Mouse (Mus musculus): ENCODE results near the gene BC049715. TPM values are rescaled to one million over a fixed set of nuclear protein-coding genes. Genes with fewer than 3 reads are reported as not detected.

Gene BC049715
- polyA plus RNA-seq, 1 experiment from 2014 or later = 1.4 TPM

DNA sequence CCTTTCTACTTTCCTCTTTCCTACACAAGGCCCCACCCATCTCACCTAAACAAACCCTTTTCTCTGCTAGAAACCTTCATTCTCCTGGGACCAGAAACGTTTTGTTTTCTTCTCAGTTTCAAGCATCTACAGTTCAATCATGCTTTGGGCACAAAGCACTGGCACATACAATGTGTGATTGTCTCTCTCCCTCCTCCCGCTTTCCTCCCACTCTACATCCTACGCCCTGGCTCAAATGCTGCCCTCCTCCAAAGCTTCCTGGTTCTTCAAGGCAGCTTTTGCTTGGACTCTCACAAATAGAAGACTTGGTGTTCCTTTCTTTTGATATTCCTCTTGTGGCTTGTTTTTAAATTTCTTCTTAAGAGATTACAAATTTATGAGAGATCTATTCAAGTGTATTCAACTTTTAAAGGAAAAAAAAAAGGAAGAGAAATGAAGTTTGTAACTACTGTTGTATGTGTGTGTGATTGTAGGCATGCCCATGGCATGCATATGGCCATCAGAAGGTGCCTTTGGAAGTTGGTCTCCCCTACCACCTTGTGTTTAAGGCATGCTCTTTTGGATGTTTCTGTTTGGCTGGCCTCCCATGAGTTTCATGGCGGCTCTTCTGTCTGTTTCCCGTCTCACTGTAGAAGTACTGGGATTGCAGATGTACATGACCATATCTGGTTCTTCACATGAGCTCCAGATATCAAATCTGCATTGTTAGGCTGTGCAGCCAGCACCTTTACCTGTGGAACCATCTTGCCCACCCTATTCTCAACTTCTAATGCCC lies 18.5 kb downstream of the BC049715 start:
- H3K9me3 ChIP-seq (replicated peaks) = no peaks in the 10 kb centered on the region
- no peaks in the 10 kb centered on the region for H3K27me3 ChIP-seq (ENCODE audit: low read depth, poor library complexity, severe bottlenecking)
- peaks cover 4% of the 10 kb centered on the region; the same call in 1 of the 2 replicates for H3K4me1 ChIP-seq
- no peaks in the 10 kb centered on the region for H3K36me3 ChIP-seq
- H3K4me3 ChIP-seq = no peak overlapping the region
- H3K27ac ChIP-seq = no peak overlapping the region
- no peak for DNase-seq (ENCODE audit: low spot score)
- 80% methylated on average over 5 of the region's 5 CpGs for WGBS

DNA sequence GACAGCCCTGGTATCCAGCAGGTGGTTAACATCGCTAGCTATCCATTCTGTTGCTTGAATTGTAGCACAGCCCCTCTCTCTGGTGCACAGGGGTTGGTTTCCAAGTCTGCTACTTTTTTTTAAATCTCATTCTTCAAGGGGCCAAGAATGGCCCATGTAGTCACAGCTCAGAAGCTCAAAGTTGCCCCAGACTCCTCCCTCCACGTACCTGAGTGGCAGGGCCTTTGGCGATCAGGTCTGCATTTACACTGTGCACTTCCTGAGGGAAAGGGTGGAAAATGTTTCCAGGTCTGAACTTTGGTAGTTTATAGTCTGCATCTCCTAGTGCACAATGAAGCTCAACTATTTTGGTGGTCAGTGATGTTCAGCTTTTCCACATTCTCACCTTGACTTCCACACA lies 19.8 kb downstream of the BC049715 start:
- no peak overlapping the region for H3K27ac ChIP-seq
- no peaks in the 10 kb centered on the region for H3K36me3 ChIP-seq
- no peaks in the 10 kb centered on the region for H3K9me3 ChIP-seq (replicated peaks)
- H3K27me3 ChIP-seq (ENCODE audit: low read depth, poor library complexity, severe bottlenecking) = no peaks in the 10 kb centered on the region
- whole genome bisulfite sequencing = 88% methylated on average over 3 of the region's 3 CpGs
- DNase-seq (ENCODE audit: low spot score) = no peak
- no peak overlapping the region for H3K4me3 ChIP-seq
- H3K4me1 ChIP-seq = peaks cover 9% of the 10 kb centered on the region

DNA sequence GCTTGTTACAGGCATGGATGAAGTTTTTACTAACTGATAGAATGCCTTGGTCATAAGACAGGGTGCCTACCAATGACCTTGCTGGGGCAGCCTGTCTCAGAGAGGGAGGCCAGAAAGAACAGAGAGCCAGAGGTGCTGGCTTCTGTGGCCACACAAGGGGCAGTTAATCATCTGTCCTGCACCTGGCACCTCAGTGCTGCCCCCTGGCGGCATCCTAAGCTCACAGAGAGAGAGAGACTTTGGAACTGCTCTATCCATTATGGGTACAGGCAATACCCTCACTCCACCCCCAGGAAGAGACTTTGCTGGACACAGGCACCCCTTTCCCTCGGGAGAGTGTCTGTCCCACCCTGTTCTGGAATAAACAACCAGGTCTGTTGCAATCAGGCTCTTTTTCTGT lies 20.4 kb downstream of the BC049715 start:
- Histone ChIP-seq H3K27ac (no peak overlapping the region), H3K36me3 (no peaks in the 10 kb centered on the region), H3K9me3 (replicated peaks) (no peaks in the 10 kb centered on the region), H3K27me3 (ENCODE audit: low read depth, poor library complexity, severe bottlenecking) (no peaks in the 10 kb centered on the region), H3K4me1 (peaks cover 14% of the 10 kb centered on the region), H3K4me3 (no peak overlapping the region)
- WGBS = 29% methylated on average over 2 of the region's 2 CpGs
- DNase-seq (ENCODE audit: low spot score) = peak; percentile 68

DNA sequence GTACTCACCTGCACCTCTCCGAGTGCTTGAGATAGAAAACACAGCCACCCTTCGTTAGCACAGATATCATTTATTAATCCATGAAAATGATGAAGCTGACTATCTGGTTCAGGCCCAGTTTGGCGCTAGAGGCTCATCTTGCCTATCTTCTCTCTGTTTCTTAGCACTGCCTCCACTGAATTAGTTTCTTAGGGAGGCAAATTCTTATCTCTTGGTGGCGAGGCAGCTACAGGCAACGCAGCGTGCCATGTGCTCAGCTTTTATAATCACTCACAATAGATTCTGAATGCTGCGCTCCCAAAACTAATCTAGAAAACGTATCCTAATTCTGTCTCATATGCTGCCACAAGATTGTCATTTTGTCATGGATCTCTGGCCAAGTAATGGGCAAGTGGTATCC lies 21.0 kb downstream of the BC049715 start:
- no peak overlapping the region for H3K27ac ChIP-seq
- no peak overlapping the region for H3K4me3 ChIP-seq
- H3K4me1 ChIP-seq = peaks cover 19% of the 10 kb centered on the region
- no peaks in the 10 kb centered on the region for H3K9me3 ChIP-seq (replicated peaks)
- WGBS = 90% methylated on average over 8 of the region's 8 CpGs
- no peak for DNase-seq (ENCODE audit: low spot score)
- no peaks in the 10 kb centered on the region for H3K36me3 ChIP-seq
- H3K27me3 ChIP-seq (ENCODE audit: low read depth, poor library complexity, severe bottlenecking) = no peaks in the 10 kb centered on the region

DNA sequence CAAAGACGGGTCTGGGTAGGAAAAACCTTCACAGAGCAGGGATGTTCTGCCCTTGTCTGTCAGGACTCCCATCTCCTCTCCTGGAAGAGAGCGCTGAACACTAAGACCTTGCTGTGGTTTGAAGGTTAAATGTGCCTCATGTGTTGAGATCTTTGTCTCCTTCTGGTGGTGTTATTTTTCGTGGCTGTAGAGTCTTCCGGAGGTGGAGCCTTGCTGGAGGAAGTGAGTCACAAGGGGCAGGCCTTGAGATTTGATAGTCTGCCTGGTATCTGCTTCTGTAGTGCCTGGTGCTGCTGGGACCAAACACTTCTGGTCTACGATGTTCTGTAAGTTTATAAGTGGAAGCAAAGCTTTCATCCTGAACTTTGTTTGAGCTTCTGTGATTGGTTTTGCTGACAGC lies 21.5 kb downstream of the BC049715 start:
- H3K4me3 ChIP-seq = no peak overlapping the region
- no peaks in the 10 kb centered on the region for H3K9me3 ChIP-seq (replicated peaks)
- H3K27me3 ChIP-seq (ENCODE audit: low read depth, poor library complexity, severe bottlenecking) = no peaks in the 10 kb centered on the region
- no peak overlapping the region for H3K27ac ChIP-seq
- DNase-seq (ENCODE audit: low spot score) = no peak
- WGBS = 90% methylated on average over 5 of the region's 5 CpGs
- H3K36me3 ChIP-seq = no peaks in the 10 kb centered on the region
- H3K4me1 ChIP-seq = peaks cover 19% of the 10 kb centered on the region

DNA sequence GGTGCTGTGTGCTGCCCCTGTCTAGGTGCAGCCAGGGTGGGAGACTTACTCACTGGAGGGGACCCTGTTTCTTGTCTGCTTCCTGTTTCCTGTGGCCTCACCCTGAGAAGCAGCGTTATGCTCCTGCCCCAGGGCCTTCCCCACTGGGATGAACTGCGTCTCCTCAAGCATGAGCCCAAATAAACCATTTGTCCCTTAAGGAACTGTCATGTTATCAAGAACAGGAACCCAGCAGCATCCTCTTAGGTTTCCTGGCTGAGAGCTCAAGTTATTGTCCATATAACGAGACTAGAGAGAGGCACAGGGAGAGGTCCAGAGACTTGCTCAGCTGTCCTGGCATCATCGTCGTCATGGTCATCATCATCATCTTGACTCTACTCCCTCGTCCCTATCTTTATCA lies 22.8 kb downstream of the BC049715 start:
- no peak for DNase-seq (ENCODE audit: low spot score)
- Histone ChIP-seq H3K36me3 (no peaks in the 10 kb centered on the region), H3K9me3 (replicated peaks) (no peaks in the 10 kb centered on the region), H3K4me3 (no peak overlapping the region), H3K27ac (no peak overlapping the region), H3K4me1 (peaks cover 25% of the 10 kb centered on the region), H3K27me3 (ENCODE audit: low read depth, poor library complexity, severe bottlenecking) (no peaks in the 10 kb centered on the region)
- WGBS = 75% methylated on average over 6 of the region's 6 CpGs

DNA sequence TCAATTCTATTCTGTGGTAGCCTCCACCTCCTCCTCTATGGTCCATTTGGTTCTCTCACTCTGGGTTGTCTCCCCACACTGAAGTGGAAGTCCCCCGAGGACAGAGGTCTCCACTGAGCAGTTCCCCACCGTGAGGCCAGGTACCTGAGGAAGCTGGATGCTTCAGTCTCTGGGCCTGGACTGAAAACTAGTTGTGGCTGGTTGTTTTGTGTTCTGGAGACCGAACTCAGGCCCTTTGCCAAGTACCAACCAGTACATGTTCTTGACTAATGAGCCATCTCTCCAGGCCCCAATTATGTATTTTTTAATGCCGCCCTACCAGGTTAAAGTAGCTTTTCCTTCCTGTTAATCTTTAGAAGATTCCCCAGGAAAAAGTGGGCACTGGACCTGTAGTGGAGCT lies 24.9 kb downstream of the BC049715 start:
- Histone ChIP-seq H3K27ac (peak overlapping the region; percentile 78), H3K4me3 (no peak overlapping the region), H3K9me3 (replicated peaks) (no peaks in the 10 kb centered on the region), H3K4me1 (peaks cover 43% of the 10 kb centered on the region), H3K27me3 (ENCODE audit: low read depth, poor library complexity, severe bottlenecking) (no peaks in the 10 kb centered on the region), H3K36me3 (no peaks in the 10 kb centered on the region)
- no peak for DNase-seq (ENCODE audit: low spot score)
- 83% methylated on average over 4 of the region's 4 CpGs for WGBS

DNA sequence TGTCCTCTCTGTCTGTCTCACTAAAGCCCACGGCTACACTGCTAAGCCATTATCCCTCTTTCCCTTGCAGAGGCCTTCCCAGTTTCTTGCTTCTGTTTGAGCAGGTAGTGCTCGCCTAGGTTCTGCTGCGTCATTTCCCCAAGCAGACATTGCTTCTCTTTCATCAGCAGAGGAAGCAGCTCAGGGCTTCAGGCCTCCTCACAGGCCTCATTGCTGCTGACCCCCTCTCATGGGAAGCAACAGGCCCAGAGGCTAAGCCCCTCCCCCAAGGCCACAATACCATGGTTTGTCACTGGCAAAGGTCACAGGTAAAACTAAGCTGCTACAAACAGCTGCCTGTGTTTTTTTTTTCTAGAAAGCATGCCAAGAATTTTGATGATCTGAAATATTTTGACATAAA lies 25.3 kb downstream of the BC049715 start:
- no peaks in the 10 kb centered on the region for H3K27me3 ChIP-seq (ENCODE audit: low read depth, poor library complexity, severe bottlenecking)
- no peak overlapping the region for H3K4me3 ChIP-seq
- peaks cover 47% of the 10 kb centered on the region for H3K4me1 ChIP-seq
- DNase-seq (ENCODE audit: low spot score) = no peak
- WGBS = 50% methylated on average over 3 of the region's 3 CpGs
- H3K27ac ChIP-seq = peak overlapping the region; percentile 78
- H3K36me3 ChIP-seq = no peaks in the 10 kb centered on the region
- H3K9me3 ChIP-seq (replicated peaks) = no peaks in the 10 kb centered on the region

DNA sequence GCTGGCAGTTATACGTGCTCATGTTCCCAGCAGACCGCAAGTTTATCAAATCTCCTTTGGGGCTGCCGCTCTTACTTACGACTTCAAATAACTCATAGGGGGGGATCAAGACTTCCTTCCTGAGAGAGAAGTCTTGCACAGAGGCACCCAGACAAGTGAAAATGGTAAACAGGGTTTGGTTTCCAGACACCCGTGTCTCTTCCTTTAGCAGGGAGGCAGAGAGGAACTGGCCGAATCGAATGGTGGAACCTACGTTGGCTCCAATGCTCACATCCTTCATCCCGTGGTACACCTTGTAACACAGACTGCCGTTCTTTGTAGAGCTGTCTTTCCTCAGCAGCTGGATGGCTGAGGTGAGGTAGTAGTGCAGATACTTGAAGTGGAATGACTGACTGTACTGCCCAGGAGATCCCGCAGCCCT lies 26.9 kb downstream of the BC049715 start:
- 89% methylated on average over 11 of the region's 11 CpGs for WGBS
- H3K27ac ChIP-seq = peak overlapping the region; percentile 31; the same call in 1 of the 2 replicates
- no peaks in the 10 kb centered on the region for H3K36me3 ChIP-seq
- no peaks in the 10 kb centered on the region for H3K27me3 ChIP-seq (ENCODE audit: low read depth, poor library complexity, severe bottlenecking)
- no peak for DNase-seq (ENCODE audit: low spot score)
- H3K4me1 ChIP-seq = peaks cover 49% of the 10 kb centered on the region
- no peak overlapping the region for H3K4me3 ChIP-seq
- no peaks in the 10 kb centered on the region for H3K9me3 ChIP-seq (replicated peaks)

DNA sequence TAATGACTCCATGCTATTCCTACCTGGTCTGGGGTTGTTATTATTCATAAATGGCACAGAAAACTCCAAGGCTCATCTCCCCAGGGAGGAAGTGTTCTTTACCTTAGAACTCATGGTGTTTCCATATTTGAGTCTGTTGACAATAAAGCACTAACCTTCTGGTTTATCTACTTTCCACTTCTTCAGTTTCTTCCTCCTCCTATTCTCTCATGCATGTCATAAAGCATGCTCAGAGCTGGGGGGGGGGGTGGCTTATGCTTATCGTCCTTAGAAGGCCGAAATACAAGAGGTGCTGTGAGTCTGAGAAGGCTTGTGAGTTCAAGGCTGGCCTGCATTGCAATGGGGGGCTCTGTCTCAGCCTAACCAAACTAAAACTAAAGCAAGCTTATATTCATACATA lies 27.8 kb downstream of the BC049715 start:
- 87% methylated on average over 2 of the region's 2 CpGs for WGBS
- H3K9me3 ChIP-seq (replicated peaks) = no peaks in the 10 kb centered on the region
- no peak for DNase-seq (ENCODE audit: low spot score)
- H3K4me3 ChIP-seq = no peak overlapping the region
- H3K4me1 ChIP-seq = peaks cover 47% of the 10 kb centered on the region
- no peaks in the 10 kb centered on the region for H3K36me3 ChIP-seq
- no peak overlapping the region for H3K27ac ChIP-seq
- H3K27me3 ChIP-seq (ENCODE audit: low read depth, poor library complexity, severe bottlenecking) = no peaks in the 10 kb centered on the region

DNA sequence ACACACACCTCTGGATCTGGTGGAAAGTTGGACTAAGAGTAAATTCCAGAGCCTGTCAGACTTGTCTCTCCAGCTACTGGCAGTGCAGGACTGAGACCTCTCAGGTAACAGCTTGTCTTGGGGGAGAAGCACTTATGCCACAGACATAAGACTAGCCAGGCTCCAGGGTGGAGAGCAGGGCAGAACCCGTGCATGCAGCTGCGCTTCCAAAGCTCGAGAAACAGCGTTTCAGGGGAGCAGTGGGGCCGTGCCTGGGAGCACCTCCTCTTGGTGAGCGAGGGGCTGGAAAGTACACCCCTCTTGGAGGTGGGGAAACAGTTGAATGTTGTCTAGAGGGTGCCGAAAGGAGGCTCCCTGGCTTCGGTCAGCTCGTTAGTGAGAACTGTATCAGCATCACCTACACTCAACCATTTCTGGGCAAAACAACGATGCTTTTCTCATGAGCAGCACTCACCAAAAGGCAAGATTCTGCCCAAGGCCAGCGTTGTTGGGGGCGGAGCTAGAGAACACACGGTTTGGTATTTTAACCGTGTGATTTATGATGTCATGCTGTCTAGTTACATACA lies 28.7 kb downstream of the BC049715 start:
- DNase-seq (ENCODE audit: low spot score) = no peak
- H3K36me3 ChIP-seq = no peaks in the 10 kb centered on the region
- no peaks in the 10 kb centered on the region for H3K9me3 ChIP-seq (replicated peaks)
- peak overlapping the region; percentile 11; the same call in 1 of the 2 replicates for H3K4me3 ChIP-seq
- H3K27me3 ChIP-seq (ENCODE audit: low read depth, poor library complexity, severe bottlenecking) = no peaks in the 10 kb centered on the region
- WGBS = 58% methylated on average over 14 of the region's 14 CpGs
- peak overlapping the region; percentile 72 for H3K27ac ChIP-seq
- H3K4me1 ChIP-seq = peaks cover 46% of the 10 kb centered on the region

DNA sequence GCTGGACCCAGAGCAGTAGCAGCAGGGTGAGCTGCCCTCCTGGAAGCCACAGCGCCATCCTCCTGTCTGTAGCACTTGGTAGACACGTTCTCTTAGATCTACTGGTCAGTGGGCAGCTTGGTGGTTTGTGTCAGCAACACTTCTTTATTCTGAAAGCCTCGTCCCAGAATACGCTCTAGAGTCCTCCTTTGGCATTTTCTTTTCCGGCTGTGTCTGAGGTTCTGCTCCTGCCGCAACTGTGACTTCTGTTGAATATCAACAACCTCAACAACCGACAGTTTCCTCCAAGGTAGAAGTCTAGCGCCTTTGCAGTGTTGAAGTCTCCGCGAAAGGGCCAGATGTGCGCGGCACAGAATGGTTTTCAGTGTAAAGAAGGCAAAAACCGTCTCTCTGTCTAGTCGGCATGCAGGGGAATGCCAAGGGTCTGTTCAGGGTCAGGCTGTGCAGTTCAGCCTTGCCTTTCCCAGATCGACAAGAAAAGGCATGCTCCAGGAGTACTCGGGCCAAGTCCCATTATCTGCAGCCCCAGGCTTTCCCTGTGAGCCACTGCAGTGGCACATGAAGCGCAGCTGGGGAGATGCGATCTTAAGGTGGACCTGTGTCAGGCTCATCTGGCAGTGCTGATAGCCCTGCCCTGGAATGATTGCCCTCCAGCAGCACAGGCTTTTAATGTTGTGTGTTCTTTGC lies 29.9 kb downstream of the BC049715 start, which contains the start of gene Art4:
Art4 (minus strand) TSS at position 548 of the 687 bp plus-strand sequence.
- peaks cover 40% of the 10 kb centered on the region for H3K4me1 ChIP-seq
- peak within 1 kb of the TSS; percentile 66; the same call in 1 of the 2 replicates for H3K27ac ChIP-seq
- no peaks in the 10 kb centered on the region for H3K36me3 ChIP-seq
- H3K9me3 ChIP-seq (replicated peaks) = no peaks in the 10 kb centered on the region
- no peak for DNase-seq (ENCODE audit: low spot score)
- WGBS = 60% methylated on average over 18 of the region's 18 CpGs
- peak within 1 kb of the TSS; percentile 1; the same call in 1 of the 2 replicates for H3K4me3 ChIP-seq
- H3K27me3 ChIP-seq (ENCODE audit: low read depth, poor library complexity, severe bottlenecking) = no peaks in the 10 kb centered on the region

DNA sequence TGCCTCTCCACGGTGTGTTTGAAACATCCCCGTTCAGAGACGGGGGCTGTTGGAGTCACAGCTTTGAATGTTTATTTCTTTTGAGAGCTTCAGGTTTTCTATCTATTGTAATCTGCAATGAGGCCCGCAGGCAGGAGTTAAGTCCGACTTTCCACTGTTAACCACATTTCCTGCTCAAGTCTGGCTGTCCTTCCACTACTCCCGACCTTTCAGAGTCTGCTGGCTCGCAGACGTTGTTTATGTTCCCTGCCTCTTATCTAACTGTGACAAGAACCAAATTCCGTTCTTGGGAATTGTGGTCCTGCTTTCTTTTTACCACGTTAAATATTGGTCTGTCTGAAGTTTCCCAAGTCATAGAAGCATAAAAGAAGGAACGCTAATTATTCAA lies 30.4 kb downstream of the BC049715 start:
- Histone ChIP-seq H3K27ac (peak overlapping the region; percentile 66; the same call in 1 of the 2 replicates), H3K27me3 (ENCODE audit: low read depth, poor library complexity, severe bottlenecking) (no peaks in the 10 kb centered on the region), H3K4me1 (peaks cover 34% of the 10 kb centered on the region), H3K36me3 (no peaks in the 10 kb centered on the region), H3K9me3 (replicated peaks) (no peaks in the 10 kb centered on the region), H3K4me3 (peak overlapping the region; percentile 1; the same call in 1 of the 2 replicates)
- WGBS = 24% methylated on average over 11 of the region's 11 CpGs
- no peak for DNase-seq (ENCODE audit: low spot score)

All from limb, embryonic 10.5 days (tissue).